Mouse (Mus musculus) forebrain, embryonic 16.5 days (tissue): Measurements from ENCODE around the gene Traf5. TPM values are rescaled to one million over a fixed set of nuclear protein-coding genes. Genes with fewer than 3 reads are reported as not detected.

Experiments used
- ATAC-seq: fragments of 200-750 bp; cut with Nextera tagmentation; 2 replicates; pipeline ENCODE4 v1.8.0; 2017; ENCODE audit warnings: mild to moderate bottlenecking, moderate library complexity
- H3K27ac ChIP-seq: fragments of 300-500 bp; sonication (generic); 2 replicates; pipeline ENCODE4 v1.5.1; 2014; ENCODE audit warnings: low read length, control low read depth
- H3K27me3 ChIP-seq: fragments of 300-500 bp; sonication (generic); replicated peaks from 2 replicates; pipeline ENCODE4 v1.6.1; 2014; ENCODE audit warnings: low read length; ENCODE audit not compliant: control insufficient read depth, insufficient read depth
- H3K36me3 ChIP-seq: fragments of 300-500 bp; sonication (generic); 2 replicates; pipeline ENCODE4 v1.6.1; 2014; ENCODE audit not compliant: control insufficient read depth, insufficient read depth
- H3K4me1 ChIP-seq: fragments of 300-500 bp; sonication (generic); replicated peaks from 2 replicates; pipeline ENCODE4 v1.6.1; 2014; ENCODE audit warnings: low read length; ENCODE audit not compliant: control insufficient read depth, insufficient read depth
- H3K4me2 ChIP-seq: fragments of 300-500 bp; sonication (generic); 2 replicates; pipeline ENCODE4 v1.6.1; 2014; ENCODE audit warnings: mild to moderate bottlenecking, low read length, control low read depth
- H3K4me3 ChIP-seq: fragments of 300-500 bp; sonication (generic); replicated peaks from 2 replicates; pipeline ENCODE4 v1.5.1; 2014; ENCODE audit warnings: mild to moderate bottlenecking, low read length, control low read depth
- H3K9ac ChIP-seq: fragments of 300-500 bp; sonication (generic); replicated peaks from 2 replicates; pipeline ENCODE4 v1.6.1; 2014; ENCODE audit warnings: low read depth, low read length, control low read depth
- H3K9me3 ChIP-seq: fragments of 300-500 bp; sonication (generic); 2 replicates; pipeline ENCODE4 v1.6.1; 2016; ENCODE audit warnings: low read length; ENCODE audit not compliant: control insufficient read depth
- WGBS: fragments of 180-500 bp; shearing (Covaris S2); extraction: QIAGEN DNeasy Blood & Tissue Kit; methylation state at CpG from one replicate; pipeline ENCODE4 v1.1.7; 2014; 5-methylcytosine and 5-hydroxymethylcytosine counted together
- polyA plus RNA-seq: library from polyadenylated mRNA; unstranded; fragments of >200 nt; fragmentation: Nextera tagmentation; extraction: Ambion mirVana; gene quantifications from 2 replicates; pipeline ENCODE4 v1.2.1, GENCODE M21; 2015

Traf5 gene
- polyA plus RNA-seq, 1 experiment from 2014 or later = 3.1 TPM

DNA sequence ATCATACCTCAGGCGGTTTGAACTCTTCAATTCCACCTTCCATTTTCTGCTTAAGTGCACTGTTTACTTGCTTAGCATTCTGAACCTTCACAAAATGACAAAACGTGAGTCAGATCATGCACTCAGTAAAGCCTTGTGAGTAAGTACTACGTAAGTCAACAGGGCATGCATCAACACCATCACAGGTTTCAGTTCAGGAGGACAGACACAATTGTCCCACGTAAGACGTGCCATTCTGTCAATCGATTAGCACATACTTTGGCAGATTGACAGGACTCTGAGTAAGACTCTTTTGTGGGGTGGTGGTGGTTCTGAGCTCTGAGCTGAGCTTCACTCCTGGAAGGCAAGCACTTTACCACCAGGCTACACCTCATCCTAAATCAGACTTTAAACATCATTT lies 23.9 kb upstream of the Traf5 start:
- no peak overlapping the region for H3K4me2 ChIP-seq
- H3K27me3 ChIP-seq = no peaks in the 10 kb centered on the region
- WGBS = 79% methylated on average over 6 of the region's 6 CpGs
- H3K9me3 ChIP-seq = no peaks in the 10 kb centered on the region
- no peak for ATAC-seq
- H3K36me3 ChIP-seq = peaks cover 16% of the 10 kb centered on the region
- no peak overlapping the region for H3K27ac ChIP-seq
- no peak overlapping the region for H3K9ac ChIP-seq
- H3K4me1 ChIP-seq = no peaks in the 10 kb centered on the region
- H3K4me3 ChIP-seq = no peak overlapping the region

DNA sequence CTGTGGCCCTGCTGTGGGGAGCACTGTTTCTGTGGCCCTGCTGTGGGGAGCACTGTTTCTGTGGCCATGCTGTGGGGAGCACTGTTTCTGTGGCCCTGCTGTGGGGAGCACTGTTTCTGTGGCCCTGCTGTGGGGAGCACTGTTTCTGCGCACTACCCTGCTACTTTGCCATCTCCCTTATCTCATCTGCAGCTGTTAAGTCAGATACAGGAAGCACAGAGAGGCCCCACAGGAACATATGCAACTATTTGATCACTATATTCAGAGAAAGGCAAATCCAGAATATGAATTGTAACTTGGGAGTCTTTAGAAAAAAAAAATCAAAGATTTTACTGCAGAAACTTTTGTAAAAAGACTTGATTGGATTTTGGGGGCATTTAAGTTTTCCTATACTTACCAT lies 23.0 kb upstream of the Traf5 start:
- Histone ChIP-seq H3K4me2 (no peak overlapping the region), H3K9me3 (no peaks in the 10 kb centered on the region), H3K27me3 (no peaks in the 10 kb centered on the region), H3K36me3 (peaks cover 16% of the 10 kb centered on the region), H3K4me3 (no peak overlapping the region), H3K27ac (no peak overlapping the region), H3K4me1 (no peaks in the 10 kb centered on the region), H3K9ac (no peak overlapping the region)
- no peak for ATAC-seq
- 100% methylated on average over 1 of the region's 1 CpGs for WGBS

DNA sequence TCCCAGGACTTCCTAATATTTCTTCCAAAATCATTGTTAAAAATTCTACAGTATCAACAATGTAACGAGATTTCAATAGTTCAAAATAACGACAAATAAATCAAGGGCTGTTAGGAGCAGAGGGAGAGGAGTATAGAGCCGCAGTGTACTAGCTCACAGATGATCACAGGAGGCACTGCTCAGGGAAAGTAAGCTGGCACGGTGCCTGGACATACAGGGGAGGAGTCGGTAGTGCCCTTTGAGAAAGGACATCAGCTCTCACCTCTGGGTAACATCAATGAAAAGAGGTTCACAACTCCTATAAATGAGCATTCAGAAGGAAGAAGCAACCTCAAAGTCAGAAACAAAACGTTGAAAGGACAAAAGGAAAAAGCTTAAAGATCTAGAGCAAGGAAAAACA lies 16.8 kb upstream of the Traf5 start:
- H3K27ac ChIP-seq = no peak overlapping the region
- no peaks in the 10 kb centered on the region for H3K36me3 ChIP-seq
- no peak overlapping the region for H3K4me3 ChIP-seq
- ATAC-seq = no peak
- H3K27me3 ChIP-seq = no peaks in the 10 kb centered on the region
- 53% methylated on average over 6 of the region's 6 CpGs for WGBS
- H3K4me2 ChIP-seq = no peak overlapping the region
- no peak overlapping the region for H3K9ac ChIP-seq
- no peaks in the 10 kb centered on the region for H3K4me1 ChIP-seq
- H3K9me3 ChIP-seq = no peaks in the 10 kb centered on the region

DNA sequence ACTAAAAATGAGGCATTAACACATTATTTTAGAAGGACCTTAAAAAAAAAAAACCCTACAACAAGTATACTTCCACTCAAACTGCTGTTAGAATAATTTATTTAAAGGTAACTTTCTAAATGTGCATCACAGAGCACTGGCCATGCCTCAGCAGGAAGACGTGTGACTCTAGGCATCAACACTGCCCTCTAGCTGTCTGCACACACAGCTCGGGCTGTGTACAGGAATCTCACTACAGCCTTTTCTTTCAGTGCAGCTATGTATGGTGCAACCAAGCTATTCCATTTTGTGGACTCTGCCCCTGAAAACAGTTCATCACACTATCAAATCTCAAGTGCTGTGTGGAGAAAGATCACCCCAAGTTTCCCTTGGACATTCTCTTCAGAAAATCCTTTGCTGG lies 15.0 kb upstream of the Traf5 start:
- Histone ChIP-seq H3K4me2 (no peak overlapping the region), H3K27ac (no peak overlapping the region), H3K27me3 (no peaks in the 10 kb centered on the region), H3K9ac (no peak overlapping the region), H3K4me3 (no peak overlapping the region), H3K4me1 (no peaks in the 10 kb centered on the region), H3K9me3 (no peaks in the 10 kb centered on the region), H3K36me3 (no peaks in the 10 kb centered on the region)
- WGBS = 9% methylated on average over 2 of the region's 2 CpGs
- peak; percentile 76 for ATAC-seq

DNA sequence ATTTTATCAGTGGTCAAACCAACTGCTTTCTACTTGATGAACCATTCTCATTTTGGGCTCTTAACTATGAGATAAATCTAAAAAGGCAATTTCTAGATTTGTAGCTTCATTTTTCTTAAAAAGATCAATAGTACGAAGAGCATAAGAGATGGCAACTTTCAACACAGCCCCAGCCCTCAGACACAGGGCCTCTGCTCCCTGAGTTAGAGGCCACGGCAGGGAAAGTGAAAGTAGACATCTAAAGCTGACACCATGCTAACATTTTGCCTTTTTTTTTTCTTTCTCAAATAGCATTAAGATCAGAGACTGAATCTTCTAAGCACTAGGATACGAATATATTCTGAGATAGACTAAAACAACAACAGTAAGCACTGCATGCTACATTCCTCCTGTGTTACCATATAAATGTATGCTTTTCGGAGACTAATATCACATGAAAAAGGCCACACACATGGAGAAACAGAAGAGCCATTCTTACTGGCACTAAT lies 13.6 kb upstream of the Traf5 start:
- Histone ChIP-seq H3K4me2 (no peak overlapping the region), H3K27me3 (no peaks in the 10 kb centered on the region), H3K36me3 (peaks cover under 1% of the 10 kb centered on the region; the same call in 1 of the 2 replicates), H3K9ac (no peak overlapping the region), H3K9me3 (no peaks in the 10 kb centered on the region), H3K27ac (no peak overlapping the region), H3K4me1 (no peaks in the 10 kb centered on the region), H3K4me3 (no peak overlapping the region)
- 85% methylated on average over 4 of the region's 4 CpGs for WGBS
- ATAC-seq = no peak

DNA sequence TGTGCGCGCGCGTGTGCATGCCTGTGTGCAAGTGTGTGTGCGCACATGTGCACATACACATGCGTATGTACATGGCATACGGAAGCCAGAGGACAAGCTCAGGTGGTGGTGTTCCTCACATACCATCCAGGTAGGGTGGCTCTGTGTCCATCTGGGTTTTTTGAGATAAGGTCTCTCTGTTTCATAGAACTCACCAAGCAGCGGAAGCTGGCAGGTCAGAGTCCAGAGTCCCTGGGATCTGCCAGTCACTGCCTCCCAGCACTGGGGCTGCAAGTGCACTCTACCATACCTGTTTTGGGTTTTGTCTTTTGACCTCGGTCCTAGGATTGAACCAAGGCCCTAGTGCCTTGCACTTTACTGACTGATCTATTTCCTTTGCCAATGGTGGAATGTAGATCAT lies 11.7 kb upstream of the Traf5 start:
- Histone ChIP-seq H3K4me1 (no peaks in the 10 kb centered on the region), H3K9me3 (no peaks in the 10 kb centered on the region), H3K4me2 (no peak overlapping the region), H3K4me3 (no peak overlapping the region), H3K27me3 (no peaks in the 10 kb centered on the region), H3K27ac (no peak overlapping the region), H3K36me3 (peaks cover 6% of the 10 kb centered on the region; the same call in 1 of the 2 replicates), H3K9ac (no peak overlapping the region)
- no peak for ATAC-seq
- 97% methylated on average over 9 of the region's 9 CpGs for WGBS

DNA sequence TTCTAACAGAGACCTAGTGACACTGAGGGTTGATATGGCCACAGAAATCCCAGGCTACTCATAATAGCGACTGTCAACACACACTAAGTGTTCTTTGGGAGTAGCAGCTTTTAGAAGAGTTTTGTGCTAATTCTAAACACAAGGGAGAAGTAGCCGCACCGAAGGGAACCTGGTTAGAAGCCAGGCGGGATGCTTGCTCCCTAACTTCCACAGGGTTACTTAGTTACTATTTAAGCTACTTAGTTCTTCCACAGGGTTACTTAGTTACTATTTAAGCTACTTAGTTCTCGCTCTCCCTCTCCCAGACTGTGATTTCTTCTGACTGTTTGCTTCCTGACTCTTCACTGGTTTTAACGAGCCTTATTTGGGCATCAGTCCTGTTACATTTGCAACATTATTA lies 10.8 kb upstream of the Traf5 start:
- 73% methylated on average over 6 of the region's 6 CpGs for WGBS
- no peak for ATAC-seq

DNA sequence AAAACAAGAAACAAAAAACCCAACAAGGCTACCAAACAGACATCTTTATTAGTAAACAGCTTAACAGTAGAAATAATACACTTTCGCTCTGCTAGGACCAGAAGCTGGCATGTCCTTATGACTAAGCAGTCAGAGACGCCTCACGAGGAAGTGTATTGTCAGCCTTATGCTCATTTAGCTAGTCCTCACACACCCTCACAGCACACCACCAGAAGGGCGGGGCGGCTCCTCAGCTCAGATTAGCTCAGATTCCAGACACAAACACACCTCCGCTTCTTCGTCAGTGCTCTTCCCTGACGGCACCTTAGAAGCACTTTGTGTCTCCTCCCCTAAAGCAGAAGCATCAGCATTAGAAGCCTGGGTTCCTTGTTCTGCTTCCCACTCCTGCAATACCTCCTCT lies 9.0 kb upstream of the Traf5 start:
- H3K27me3 ChIP-seq = no peaks in the 10 kb centered on the region
- no peak overlapping the region for H3K4me3 ChIP-seq
- H3K36me3 ChIP-seq = peaks cover 10% of the 10 kb centered on the region; the same call in 1 of the 2 replicates
- H3K4me2 ChIP-seq = no peak overlapping the region
- WGBS = 76% methylated on average over 8 of the region's 8 CpGs
- no peaks in the 10 kb centered on the region for H3K4me1 ChIP-seq
- H3K9me3 ChIP-seq = no peaks in the 10 kb centered on the region
- H3K9ac ChIP-seq = no peak overlapping the region
- ATAC-seq = no peak
- no peak overlapping the region for H3K27ac ChIP-seq

More for the DNA sequence above, 10.8 kb upstream of the Traf5 start:
- Histone ChIP-seq H3K9me3 (no peaks in the 10 kb centered on the region), H3K27ac (no peak overlapping the region), H3K36me3 (peaks cover 6% of the 10 kb centered on the region; the same call in 1 of the 2 replicates), H3K4me1 (no peaks in the 10 kb centered on the region), H3K4me2 (no peak overlapping the region), H3K27me3 (no peaks in the 10 kb centered on the region), H3K9ac (no peak overlapping the region), H3K4me3 (no peak overlapping the region)

DNA sequence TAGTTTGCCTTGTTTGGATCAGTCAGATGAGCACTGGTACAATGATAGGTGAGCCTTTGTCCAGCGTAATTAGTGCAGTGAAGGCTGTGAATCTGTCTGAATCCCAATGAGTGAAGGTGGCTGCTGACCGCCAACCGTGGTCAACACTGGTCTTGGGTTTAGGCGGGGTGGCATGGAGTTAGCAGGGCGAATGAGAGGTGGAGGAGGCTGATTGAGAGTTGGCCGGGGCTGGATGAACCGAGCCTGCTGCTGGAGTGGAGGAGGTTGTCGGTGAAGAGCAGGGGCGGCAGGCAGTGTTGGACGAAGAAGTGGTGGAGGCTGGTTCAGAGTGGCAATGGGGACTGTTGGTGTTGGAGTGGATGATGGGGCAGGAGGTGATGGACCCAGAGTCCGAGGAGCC lies 8.4 kb upstream of the Traf5 start:
- Histone ChIP-seq H3K9me3 (no peaks in the 10 kb centered on the region), H3K4me2 (no peak overlapping the region), H3K27me3 (no peaks in the 10 kb centered on the region), H3K4me1 (no peaks in the 10 kb centered on the region), H3K9ac (no peak overlapping the region), H3K36me3 (peaks cover 10% of the 10 kb centered on the region; the same call in 1 of the 2 replicates), H3K4me3 (no peak overlapping the region), H3K27ac (no peak overlapping the region)
- WGBS = 90% methylated on average over 11 of the region's 11 CpGs
- no peak for ATAC-seq

DNA sequence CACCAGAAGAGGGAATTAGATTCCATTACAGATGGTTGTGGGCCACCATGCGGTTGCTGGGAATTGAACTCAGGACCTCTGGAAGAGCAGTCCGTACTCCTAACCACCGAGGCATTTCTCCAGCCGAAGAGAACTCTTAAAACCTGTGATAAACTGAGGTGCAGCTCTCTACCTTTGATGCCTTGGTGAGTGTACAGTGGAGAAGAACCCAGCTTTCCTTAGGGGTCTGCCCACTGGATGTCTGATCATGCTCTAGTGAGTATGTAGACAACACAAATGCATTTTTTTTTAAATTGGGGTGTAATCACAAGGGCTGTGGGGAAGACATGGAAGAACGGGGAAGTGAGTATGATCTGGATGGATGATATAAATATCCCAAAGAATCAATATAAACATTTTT lies 3.3 kb upstream of the Traf5 start:
- Histone ChIP-seq H3K27me3 (no peaks in the 10 kb centered on the region), H3K4me2 (no peak overlapping the region), H3K4me3 (no peak overlapping the region), H3K36me3 (peaks cover 7% of the 10 kb centered on the region; the same call in 1 of the 2 replicates), H3K4me1 (peaks cover 8% of the 10 kb centered on the region), H3K9me3 (no peaks in the 10 kb centered on the region), H3K9ac (no peak overlapping the region), H3K27ac (no peak overlapping the region)
- 95% methylated on average over 5 of the region's 5 CpGs for WGBS
- ATAC-seq = no peak
